Mouse (Mus musculus): Measurements from ENCODE around the gene Chst13. TPM values are rescaled to one million over a fixed set of nuclear protein-coding genes. Genes with fewer than 3 reads are reported as not detected.

The Chst13 gene
- 0.45 and 0.82 TPM in 2 replicates for polyA plus RNA-seq (2012; rRNA removed)

GRCm38 (mm10) chr6:90324991-90325390 lies at the start of gene Chst13:
Gene Chst13, minus strand, starts transcription at chr6:90325185.

DNA sequence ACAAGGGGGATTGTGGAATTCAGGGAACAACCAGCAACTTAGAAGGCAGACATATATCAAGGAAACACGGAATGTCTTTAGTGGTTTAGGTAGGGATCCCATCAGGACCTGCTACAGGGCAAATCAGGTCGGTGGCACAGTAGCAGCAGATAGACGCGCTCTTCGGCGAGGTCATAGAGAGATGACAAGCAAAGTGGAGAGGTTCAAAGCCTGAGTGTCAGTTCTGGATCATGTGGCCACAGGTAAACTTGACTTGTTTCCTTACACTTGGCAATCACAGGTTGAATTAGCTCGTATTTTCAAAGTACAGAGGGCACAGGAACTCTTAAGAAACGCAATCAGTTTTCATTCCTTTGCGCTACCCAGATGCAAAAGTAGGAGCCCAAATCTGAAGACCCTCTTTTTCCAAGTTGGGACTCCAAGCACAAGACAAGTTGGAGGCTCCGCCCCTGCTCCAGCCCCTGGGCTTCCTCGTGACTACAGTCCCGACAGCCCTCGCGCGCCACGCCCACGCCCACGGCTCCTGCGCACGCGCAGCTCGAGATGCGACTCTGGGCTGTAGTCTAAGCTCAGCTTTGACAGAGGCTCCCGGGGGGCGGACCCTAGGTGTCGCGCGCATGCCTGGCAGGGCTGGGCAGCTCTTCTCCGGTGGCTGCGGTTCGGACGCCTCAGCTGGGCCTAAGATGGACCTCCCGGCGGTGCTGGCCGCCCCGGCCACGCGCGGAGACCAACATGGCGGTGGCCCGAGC lies 44.2 kb upstream of the Chst13 start, which contains the start of gene Zxdc:
TSS of gene Zxdc (plus strand) at position 517 of the 749 bp plus-strand sequence.

DNA sequence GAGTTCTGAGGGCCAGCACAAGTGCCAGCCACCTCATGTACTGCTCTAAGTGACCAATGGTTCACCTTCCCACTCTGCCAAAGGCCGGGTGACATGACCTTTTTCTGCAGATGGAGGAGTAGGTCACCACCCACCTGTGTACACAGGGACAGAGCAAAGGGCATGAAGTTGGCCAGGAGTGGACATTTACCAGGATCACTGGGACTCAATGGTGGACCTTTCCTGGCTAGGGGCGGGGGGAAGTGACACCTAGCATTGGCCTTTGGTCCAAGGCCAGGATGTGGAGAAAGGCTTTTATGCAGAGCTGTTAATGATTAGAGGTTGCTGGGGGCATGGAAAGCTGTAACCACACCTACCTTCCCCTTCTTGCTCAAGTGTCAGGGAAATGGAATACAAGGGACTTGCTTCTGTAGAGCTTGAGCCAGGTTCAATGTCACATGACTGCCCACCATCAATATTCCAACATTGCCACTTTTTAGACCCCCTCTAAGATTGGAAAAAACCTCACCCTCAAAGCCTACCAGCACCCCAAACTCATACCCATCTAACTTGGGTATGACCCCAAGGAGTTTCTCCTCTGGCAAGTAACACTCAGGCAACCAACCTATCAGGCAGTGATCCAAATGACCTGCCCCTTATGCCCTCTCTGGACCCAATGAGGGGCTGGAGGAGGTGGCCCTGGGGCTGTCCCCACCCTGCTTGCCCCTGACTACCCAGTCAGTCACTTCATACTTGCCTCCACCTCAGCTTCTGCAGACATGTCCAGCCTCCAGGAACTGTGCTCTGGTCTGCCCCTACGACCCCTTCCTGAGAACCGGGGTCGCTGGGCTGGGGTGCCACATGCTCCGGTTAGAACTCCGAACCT lies 7.8 kb upstream of the Chst13 start, which contains the start of gene Uroc1:
TSS of gene Uroc1 (plus strand) at position 724 of the 865 bp plus-strand sequence.

DNA sequence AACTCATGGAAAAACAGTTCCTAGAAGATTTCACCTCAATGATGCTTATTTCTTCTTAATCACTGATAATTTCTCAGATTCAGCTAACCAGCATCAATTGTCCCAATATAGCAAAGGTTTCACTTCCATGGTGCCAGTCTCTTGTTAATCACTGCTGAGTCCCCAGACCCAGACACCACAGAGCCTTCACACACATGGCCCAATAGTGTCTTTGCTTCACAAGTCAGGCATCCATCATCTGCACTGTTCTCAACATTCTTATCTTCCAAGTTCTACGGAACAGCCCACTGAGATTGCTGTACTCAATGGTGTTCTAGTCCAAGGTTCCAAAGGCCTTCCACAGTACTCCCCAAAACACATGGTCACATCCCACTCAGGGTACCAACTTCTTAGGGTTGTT lies 24.1 kb downstream of the Chst13 start, which contains the start of gene BC048671:
TSS of gene BC048671 (plus strand) at position 301 of the 400 bp plus-strand sequence.

Other genes with a start within 250 kb of the Chst13 start
- not detected in 2 replicates for gene Vmn1r49, start 246.7 kb downstream of the Chst13 start, polyA plus RNA-seq (2012; rRNA removed)
- not detected in 2 replicates for gene Vmn1r50, start 223.8 kb downstream of the Chst13 start, polyA plus RNA-seq (2012; rRNA removed)
- not detected in 2 replicates for gene Vmn1r51, start 202.6 kb downstream of the Chst13 start, polyA plus RNA-seq (2012; rRNA removed)
- gene Vmn1r52, start 150.4 kb downstream of the Chst13 start, polyA plus RNA-seq (2012; rRNA removed): not detected in 2 replicates
- not detected in 2 replicates for gene V1ra8, start 122.4 kb downstream of the Chst13 start, polyA plus RNA-seq (2012; rRNA removed)
- gene Vmn1r53, start 100.7 kb downstream of the Chst13 start, polyA plus RNA-seq (2012; rRNA removed): 0.05 TPM in 1 of 2 replicates, not detected in the other
- gene Vmn1r54, start 78.9 kb downstream of the Chst13 start, polyA plus RNA-seq (2012; rRNA removed): not detected in 2 replicates
- gene BC048671, start 24.0 kb downstream of the Chst13 start, polyA plus RNA-seq (2012; rRNA removed): not detected in 2 replicates
- gene Uroc1, start 8.1 kb upstream of the Chst13 start, polyA plus RNA-seq (2012; rRNA removed): 0.17 and 0.23 TPM in 2 replicates
- 8.5 and 12.2 TPM in 2 replicates for gene Zxdc, start 44.3 kb upstream of the Chst13 start, polyA plus RNA-seq (2012; rRNA removed)
- 2.3 and 5.4 TPM in 2 replicates for gene Cfap100, start 103.6 kb upstream of the Chst13 start, polyA plus RNA-seq (2012; rRNA removed)
- 2.2 and 3.1 TPM in 2 replicates for gene Klf15, start 137.4 kb upstream of the Chst13 start, polyA plus RNA-seq (2012; rRNA removed)
- gene Aldh1l1, start 161.2 kb upstream of the Chst13 start, polyA plus RNA-seq (2012; rRNA removed): 1.9 and 3.1 TPM in 2 replicates